Mouse (Mus musculus) heart, embryonic 14.5 days (tissue): ENCODE measurements around the gene Klf15. TPM values are rescaled to one million over a fixed set of nuclear protein-coding genes. Genes with fewer than 3 reads are reported as not detected.

Experiments used
- ATAC-seq: fragments of 200-750 bp; cut with Nextera tagmentation; 2 replicates; pipeline ENCODE4 v1.8.0; 2017; ENCODE audit warnings: low read depth, moderate TSS enrichment; ENCODE audit not compliant: insufficient number of reproducible peaks, insufficient read depth, low FRiP score
- H3K27ac ChIP-seq, 2 experiments: fragments of 200-500 bp in 1 of 2; fragments of 300-500 bp in 1 of 2; sonication (generic) in 1 of 2; replicated peaks in 1 of 2; 2 replicates each; pipeline ENCODE4 v1.5.1; 2012 to 2014; ENCODE audit warnings: low read depth in 2 of 2, low read length in 2 of 2, control low read depth in 1 of 2, mild to moderate bottlenecking in 1 of 2, mixed read lengths in 1 of 2; ENCODE audit not compliant: control insufficient read depth in 1 of 2, insufficient read depth in 1 of 2
- H3K27me3 ChIP-seq: fragments of 300-500 bp; sonication (generic); 2 replicates; pipeline ENCODE4 v1.6.1; 2014; ENCODE audit warnings: mild to moderate bottlenecking, low read length, control low read depth; ENCODE audit not compliant: control insufficient read depth, insufficient read depth
- H3K36me3 ChIP-seq: fragments of 300-500 bp; sonication (generic); 2 replicates; pipeline ENCODE4 v1.6.1; 2014; ENCODE audit warnings: mild to moderate bottlenecking, control low read depth, low read length, mixed read lengths; ENCODE audit not compliant: control insufficient read depth, insufficient read depth
- H3K4me1 ChIP-seq, 2 experiments: fragments of 200-500 bp in 1 of 2; fragments of 300-500 bp in 1 of 2; sonication (generic) in 1 of 2; 2 replicates each; pipeline ENCODE4 v1.6.1; 2012 to 2014; ENCODE audit warnings: low read length in 2 of 2, control low read depth in 1 of 2, mixed read lengths in 1 of 2; ENCODE audit not compliant: control insufficient read depth in 2 of 2, insufficient read depth in 2 of 2
- H3K4me2 ChIP-seq: fragments of 300-500 bp; sonication (generic); 2 replicates; pipeline ENCODE4 v1.6.1; 2014; ENCODE audit warnings: mild to moderate bottlenecking, low read length
- H3K4me3 ChIP-seq, 2 experiments: fragments of 200-500 bp in 1 of 2; fragments of 300-500 bp in 1 of 2; sonication (generic) in 1 of 2; 2 replicates each; pipeline ENCODE4 v1.5.1; 2012 to 2014; ENCODE audit warnings: low read length in 2 of 2, mild to moderate bottlenecking in 2 of 2, control low read depth in 1 of 2, low read depth in 1 of 2, moderate library complexity in 1 of 2; ENCODE audit not compliant: control insufficient read depth in 1 of 2, insufficient read depth in 1 of 2
- H3K9ac ChIP-seq: fragments of 300-500 bp; sonication (generic); 2 replicates; pipeline ENCODE4 v1.6.1; 2014; ENCODE audit warnings: mild to moderate bottlenecking, low read length
- H3K9me3 ChIP-seq: fragments of 300-500 bp; sonication (generic); 2 replicates; pipeline ENCODE4 v1.6.1; 2016; ENCODE audit warnings: low read length, control low read depth; ENCODE audit not compliant: control insufficient read depth
- WGBS: fragments of 180-500 bp; shearing (Covaris S2); extraction: QIAGEN DNeasy Blood & Tissue Kit; methylation state at CpG from one replicate; pipeline ENCODE4 v1.1.7; 2014; 5-methylcytosine and 5-hydroxymethylcytosine counted together
- polyA plus RNA-seq: library from polyadenylated mRNA; unstranded; fragments of >200 nt; fragmentation: Nextera tagmentation; extraction: Ambion mirVana; gene quantifications from 2 replicates; pipeline ENCODE4 v1.2.1, GENCODE M21; 2014

Klf15 gene
- polyA plus RNA-seq, 1 experiment from 2014 or later = 13.1 TPM

DNA sequence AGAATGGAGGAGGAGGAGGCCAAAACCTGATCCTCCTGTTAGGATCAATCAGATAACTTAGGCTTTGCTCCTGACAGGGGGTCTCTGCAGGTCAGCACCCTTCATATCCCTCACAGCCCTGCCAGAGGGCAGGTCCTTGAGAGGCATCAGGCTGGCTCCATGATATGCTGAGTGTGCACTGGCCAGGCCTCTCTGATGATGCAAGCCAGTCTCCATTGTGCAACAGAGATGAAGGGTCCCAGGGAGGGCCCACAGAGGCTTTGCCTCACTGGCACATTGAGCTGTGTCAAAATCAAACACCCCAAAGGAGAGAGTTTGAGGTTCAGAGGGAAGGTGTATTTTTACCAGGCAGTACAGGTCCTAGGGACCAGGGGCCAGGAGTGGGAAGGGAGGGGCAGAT is 52.0 kb downstream of the Klf15 start:
- Histone ChIP-seq H3K27me3 (no peaks in the 10 kb centered on the region), H3K27ac (no peak overlapping the region), H3K36me3 (no peaks in the 10 kb centered on the region), H3K4me3 (no peak overlapping the region), H3K4me1 (peaks cover 3% of the 10 kb centered on the region in 2 experiments; a peak in 3 of 4 replicates), H3K9me3 (no peaks in the 10 kb centered on the region), H3K9ac (no peak overlapping the region), H3K4me2 (no peak overlapping the region)
- no peak for ATAC-seq

- Histone ChIP-seq H3K9ac (no peak overlapping the region), H3K4me3 (no peak overlapping the region), H3K4me1 (no peaks in the 10 kb centered on the region), H3K9me3 (no peaks in the 10 kb centered on the region), H3K4me2 (no peak overlapping the region), H3K36me3 (no peaks in the 10 kb centered on the region), H3K27ac (no peak overlapping the region), H3K27me3 (no peaks in the 10 kb centered on the region)
- 40% methylated on average over 4 of the region's 4 CpGs for WGBS
- ATAC-seq = peak; percentile 66; the same call in 1 of the 2 replicates
Measured at GRCm38 (mm10) chr6:90514883-90515405, 52.6 kb downstream of the Klf15 start.

DNA sequence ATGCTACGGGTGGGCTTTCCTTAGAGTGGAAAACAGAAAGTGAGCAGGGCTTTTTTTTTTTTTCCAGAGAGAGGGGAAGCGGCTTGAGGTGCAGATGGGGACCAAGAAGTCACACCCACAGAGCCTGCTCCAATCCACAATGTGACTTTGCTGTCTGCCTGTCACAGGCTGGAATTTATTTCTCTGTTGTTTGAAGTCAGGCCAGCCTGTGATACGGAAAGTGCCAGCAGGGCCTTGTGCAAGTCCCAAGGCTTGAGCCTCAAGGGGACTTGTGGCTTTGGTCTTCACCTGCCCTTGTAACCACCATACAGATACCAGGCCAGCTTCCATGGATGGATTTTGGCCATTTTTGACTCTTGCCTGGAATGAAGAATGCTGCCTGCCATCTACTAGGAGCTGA is 56.5 kb downstream of the Klf15 start:
- no peak overlapping the region for H3K4me2 ChIP-seq
- peaks cover 3% of the 10 kb centered on the region; the same call in 1 of the 2 replicates for H3K27me3 ChIP-seq
- no peak for ATAC-seq

GRCm38 (mm10) chr6:90519375-90519774 is 57.0 kb downstream of the Klf15 start:
- H3K27ac ChIP-seq = no peak overlapping the region
- no peak overlapping the region for H3K9ac ChIP-seq
- no peak overlapping the region for H3K4me3 ChIP-seq
- WGBS = 44% methylated on average over 5 of the region's 5 CpGs
- H3K9me3 ChIP-seq = no peaks in the 10 kb centered on the region
- H3K27me3 ChIP-seq = peaks cover 3% of the 10 kb centered on the region; the same call in 1 of the 2 replicates
- no peak overlapping the region for H3K4me2 ChIP-seq
- H3K4me1 ChIP-seq = no peaks in the 10 kb centered on the region
- ATAC-seq = no peak
- H3K36me3 ChIP-seq = no peaks in the 10 kb centered on the region

More for the DNA sequence above, 56.5 kb downstream of the Klf15 start:
- Histone ChIP-seq H3K4me3 (no peak overlapping the region), H3K9me3 (no peaks in the 10 kb centered on the region), H3K36me3 (no peaks in the 10 kb centered on the region), H3K4me1 (no peaks in the 10 kb centered on the region), H3K27ac (no peak overlapping the region), H3K9ac (no peak overlapping the region)
- 54% methylated on average over 3 of the region's 3 CpGs for WGBS

Other genes starting within 250 kb of the Klf15 start
- gene Vmn1r53, start 238.1 kb upstream of the Klf15 start, polyA plus RNA-seq = not detected in 2 replicates
- not detected in 2 replicates for gene Vmn1r54, start 216.3 kb upstream of the Klf15 start, polyA plus RNA-seq
- gene BC048671, start 161.4 kb upstream of the Klf15 start, polyA plus RNA-seq = not detected in 2 replicates
- gene Chst13, start 137.4 kb upstream of the Klf15 start, polyA plus RNA-seq = not detected in 2 replicates
- gene Uroc1, start 129.3 kb upstream of the Klf15 start, polyA plus RNA-seq = not detected in 2 replicates
- gene Zxdc, start 93.1 kb upstream of the Klf15 start, polyA plus RNA-seq = 11.0 and 11.5 TPM in 2 replicates
- 0.24 and 0.30 TPM in 2 replicates for gene Cfap100, start 33.8 kb upstream of the Klf15 start, polyA plus RNA-seq
- 0.59 and 1.1 TPM in 2 replicates for gene Aldh1l1, start 23.9 kb downstream of the Klf15 start, polyA plus RNA-seq
- gene Slc41a3, start 142.1 kb downstream of the Klf15 start, polyA plus RNA-seq = 12.8 and 14.8 TPM in 2 replicates